Mouse (Mus musculus) spleen, postnatal 10 days (tissue): ENCODE results near the gene Lrrc4.
A peak's percentile ranks its signal among the peaks of the same experiment; 100 is the strongest.

Experiments used
- DNase-seq, 2 experiments: peaks; one replicate each; pipeline ENCODE4 v3.0.0; 2021 to 2022; ENCODE audit warnings: low spot score in 2 of 2

Lrrc4 gene

DNA sequence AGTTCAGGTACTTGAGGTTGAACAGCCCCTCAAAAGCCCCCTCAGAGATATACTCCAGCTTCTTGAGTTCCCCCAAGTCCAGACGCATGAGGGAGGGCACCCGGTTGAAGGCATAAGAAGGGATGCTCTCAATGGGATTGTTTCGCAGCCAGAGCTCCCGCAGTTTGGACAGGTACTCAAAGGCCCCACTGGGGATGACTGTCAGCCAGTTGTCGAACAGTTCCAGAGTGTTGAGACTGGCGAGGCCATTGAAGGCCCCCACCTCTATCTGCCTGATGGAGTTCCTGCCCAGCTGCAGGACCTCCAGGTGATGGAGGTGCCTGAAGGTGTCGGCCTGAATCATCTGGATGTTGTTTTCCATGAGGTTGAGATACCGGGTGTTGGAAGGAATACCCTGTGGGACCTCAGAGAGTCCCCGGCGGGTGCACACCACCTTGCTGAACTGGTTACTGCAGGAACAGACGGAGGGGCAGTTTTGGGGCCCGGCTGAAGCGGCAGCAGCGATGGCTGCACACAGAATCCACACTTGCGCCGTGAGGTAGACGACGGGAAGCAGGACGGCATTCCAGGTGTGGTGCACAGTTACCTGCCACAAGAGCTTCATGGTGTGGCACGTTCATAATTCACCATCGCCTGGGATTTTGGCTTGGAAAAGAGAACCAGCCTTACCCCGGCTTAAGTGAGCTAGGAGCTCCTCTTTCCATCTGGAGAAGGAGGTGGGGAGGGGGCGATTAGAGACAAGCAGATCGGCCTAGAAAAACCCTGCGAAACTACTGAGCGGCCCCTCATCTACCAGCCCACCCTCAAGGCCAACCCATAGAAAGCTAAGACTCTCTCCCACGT is at the start of gene Lrrc4:
Gene Lrrc4 (minus strand): TSS at position 737 of the 843 bp plus-strand sequence.
- DNase-seq, result no peak

DNA sequence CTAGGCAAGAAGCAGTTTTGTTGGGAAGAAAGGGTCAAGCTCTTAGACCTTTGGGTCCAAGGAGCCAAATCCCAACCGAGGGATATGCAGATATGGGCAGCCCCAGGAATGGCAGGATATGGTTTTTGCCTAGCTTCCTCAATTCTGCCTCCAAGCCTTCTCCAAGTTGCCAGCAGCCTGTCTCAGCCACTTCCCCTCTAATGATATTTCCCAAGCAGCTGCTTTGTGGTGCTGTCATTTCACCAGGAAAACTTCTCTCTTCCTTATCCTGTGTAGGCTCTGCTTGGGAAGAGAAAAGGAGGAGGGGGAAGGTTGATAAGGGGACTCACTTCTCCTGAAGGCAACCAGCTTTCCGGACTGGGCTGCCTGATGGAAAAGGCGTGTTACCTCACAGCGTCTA is 49.4 kb upstream of the Lrrc4 start:
- DNase-seq, result no peak

DNA sequence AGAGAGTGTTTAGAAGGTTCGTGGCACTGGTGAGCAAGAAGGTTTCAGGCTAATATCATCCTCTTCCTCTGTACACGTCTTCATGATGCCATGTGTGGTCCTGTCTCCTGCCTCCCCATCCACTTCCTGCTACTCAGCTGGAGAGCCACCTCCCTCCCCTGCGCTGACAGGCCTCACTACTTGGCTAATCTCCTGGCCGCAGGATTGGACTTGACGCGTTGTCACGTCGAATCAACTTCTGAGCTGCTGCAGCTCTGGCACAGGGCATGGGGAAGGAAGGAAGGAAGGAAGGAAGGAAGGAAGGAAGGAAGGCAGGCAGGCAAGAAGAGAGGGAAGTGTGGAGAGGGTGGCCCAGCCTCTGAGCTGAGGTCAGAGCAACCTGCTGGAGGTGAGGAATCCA is 47.8 kb upstream of the Lrrc4 start:
- no peak for DNase-seq

DNA sequence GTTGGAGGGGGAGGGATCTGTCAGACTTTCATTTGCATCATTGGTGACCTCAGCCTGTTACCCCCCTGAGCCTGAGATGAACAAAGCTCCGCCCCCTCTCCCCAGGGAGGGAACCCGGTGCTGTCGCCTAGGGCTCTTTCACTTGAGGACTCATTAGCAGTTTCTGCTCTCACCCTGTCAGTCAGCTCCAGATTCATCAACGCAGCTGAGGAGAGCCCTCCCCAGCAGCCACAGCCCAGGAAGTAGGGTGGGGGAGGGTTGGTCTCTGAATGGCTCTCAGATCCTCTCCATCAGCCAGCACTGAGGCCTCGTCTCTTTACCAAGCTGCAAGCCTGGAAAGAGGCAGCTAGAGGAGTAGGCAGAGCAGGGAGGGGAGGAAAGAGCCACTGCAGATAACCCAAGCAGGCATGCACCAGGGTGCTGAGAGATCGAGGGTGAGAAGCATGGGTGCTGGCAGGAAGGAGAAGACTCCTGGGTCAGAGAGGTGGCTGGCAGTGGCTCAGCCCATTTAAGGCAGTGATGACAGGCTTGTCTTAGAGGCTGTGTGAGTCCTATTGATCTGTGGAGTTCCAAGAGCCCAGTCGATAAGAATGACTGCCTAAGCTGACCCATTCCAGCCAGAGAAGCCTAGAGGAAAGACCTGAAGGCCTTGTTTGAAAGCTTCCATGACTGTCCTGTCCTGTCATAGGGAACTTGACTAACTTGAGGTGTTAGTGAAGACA is 46.6 kb upstream of the Lrrc4 start:
- DNase-seq, result peak in 1 of 2 experiments; percentile 25

DNA sequence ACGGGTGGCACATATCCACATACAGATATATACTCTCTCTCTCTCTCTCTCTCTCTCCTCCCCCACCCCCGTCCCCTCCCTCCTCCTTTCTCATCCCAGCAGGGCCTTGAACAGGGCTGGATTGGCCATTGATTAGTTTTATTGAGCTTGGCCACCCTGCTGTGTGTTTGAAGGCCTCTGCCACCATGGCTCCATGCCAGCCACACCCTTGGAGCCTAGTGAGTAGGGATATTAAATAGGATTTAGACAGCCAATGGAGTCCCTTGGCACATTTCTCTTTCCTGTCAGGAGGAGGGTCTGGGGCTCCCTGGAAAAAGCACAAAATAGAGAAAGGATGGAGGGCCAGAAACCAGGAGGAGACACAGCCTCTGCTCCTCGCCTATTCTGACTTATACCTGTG is 44.9 kb upstream of the Lrrc4 start:
- no peak for DNase-seq

DNA sequence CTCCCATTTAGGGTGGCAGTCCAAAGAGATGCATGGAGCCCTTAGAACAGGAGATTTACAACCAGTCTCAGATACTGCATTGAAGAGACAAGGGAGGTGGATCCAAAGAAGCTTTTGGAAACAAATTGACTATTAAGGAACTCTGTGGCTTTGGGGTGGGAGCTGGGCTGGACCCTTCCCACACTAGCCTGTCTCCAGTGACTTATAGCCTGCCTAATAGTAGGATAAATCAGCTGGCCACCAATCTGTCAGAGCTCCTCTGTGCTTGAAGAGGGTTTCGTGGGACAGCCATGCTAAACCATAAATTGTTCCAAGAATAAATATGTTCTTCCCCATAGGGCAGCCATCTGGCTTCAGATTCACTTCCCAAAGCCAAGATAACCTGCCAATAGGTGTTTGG is 43.8 kb upstream of the Lrrc4 start:
- no peak for DNase-seq

DNA sequence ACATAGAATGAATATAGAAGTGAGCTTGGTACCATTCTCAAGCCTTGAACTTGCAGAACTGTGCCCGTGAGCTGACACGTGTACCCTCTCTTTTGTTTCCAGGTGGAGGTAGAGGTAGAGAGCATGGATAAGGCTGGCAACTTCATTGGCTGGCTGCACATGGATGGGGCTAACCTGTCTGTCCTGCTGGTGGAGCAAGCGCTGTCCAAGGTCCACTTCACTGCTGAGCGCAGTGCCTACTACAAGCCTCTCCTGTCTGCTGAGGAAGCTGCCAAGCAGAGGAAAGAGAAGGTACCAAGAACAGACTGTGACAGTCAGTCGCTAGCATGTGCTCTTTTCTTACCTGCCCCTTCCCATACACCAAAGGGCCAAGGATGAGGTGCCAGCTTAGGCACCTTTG is 43.2 kb upstream of the Lrrc4 start:
- DNase-seq, result no peak

DNA sequence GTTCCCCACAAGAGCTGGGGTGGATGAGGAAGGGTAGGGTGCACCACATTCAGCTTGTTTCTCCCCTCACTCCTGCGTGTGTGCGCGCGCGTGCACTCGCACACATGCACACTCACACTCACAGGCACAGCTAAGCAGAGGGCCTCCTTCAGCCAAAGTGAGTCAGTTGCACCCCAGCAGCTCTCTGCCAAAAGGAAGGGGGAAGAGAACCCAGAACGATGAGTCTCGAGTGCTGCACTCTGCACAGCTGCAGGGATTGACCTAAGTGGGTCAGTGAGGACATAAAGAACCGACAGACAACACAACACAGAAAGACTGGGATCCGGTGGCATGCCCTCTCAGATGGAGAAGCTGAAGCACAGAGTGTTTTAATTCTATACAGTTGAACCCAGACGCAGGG is 42.5 kb upstream of the Lrrc4 start:
- DNase-seq, result no peak

DNA sequence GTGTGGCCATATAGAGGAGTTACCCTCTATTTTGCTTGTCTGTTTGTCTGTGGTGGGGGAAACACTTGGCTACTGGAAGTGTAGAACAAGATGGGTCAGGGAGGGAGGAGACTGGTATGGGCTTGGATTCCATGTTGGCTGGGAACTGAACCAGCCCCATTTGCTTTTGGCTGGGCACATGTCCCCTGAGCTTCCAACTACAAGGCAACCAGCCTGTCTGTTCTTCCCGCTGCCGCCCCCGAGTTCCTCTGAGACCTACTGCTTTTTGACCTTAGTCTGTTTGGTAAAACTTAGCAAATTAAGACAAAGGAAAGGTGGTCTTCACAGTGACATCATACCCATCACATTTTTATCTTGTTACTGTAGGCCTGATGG is 40.9 kb upstream of the Lrrc4 start:
- DNase-seq, result no peak

DNA sequence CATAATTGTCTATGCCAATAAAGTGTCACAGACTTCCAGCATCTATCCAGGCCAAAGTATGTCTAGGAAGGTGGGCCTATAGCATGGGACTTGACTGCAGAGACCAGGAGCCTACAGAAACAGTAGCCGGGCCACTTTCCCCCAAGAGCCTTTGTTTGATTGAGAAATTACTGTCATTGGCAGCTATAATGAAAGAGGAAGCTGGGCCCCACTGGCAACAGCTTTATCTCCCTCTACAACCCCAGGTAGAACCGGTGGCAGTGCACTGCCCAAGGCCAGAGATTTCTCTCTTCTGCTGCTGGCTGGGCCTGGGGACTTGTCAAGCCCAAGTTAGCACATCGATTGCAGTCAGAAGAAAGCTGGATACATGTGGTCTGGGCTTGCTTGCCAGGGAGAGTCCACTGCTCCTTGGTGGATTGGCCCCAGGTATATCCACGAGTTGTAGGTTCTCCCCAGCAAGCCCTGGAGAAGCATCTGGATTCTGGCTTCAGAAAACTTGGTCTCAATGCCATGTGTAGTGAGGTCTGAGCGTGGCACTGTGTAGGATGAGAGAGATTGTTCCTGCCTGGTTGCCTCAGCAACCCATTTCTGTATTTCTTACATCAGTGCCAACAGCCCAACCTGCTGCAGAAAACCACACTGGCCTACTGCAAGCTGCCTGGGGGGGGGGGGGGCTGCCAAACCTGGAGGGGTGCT is 40.3 kb upstream of the Lrrc4 start:
- DNase-seq, result no peak

DNA sequence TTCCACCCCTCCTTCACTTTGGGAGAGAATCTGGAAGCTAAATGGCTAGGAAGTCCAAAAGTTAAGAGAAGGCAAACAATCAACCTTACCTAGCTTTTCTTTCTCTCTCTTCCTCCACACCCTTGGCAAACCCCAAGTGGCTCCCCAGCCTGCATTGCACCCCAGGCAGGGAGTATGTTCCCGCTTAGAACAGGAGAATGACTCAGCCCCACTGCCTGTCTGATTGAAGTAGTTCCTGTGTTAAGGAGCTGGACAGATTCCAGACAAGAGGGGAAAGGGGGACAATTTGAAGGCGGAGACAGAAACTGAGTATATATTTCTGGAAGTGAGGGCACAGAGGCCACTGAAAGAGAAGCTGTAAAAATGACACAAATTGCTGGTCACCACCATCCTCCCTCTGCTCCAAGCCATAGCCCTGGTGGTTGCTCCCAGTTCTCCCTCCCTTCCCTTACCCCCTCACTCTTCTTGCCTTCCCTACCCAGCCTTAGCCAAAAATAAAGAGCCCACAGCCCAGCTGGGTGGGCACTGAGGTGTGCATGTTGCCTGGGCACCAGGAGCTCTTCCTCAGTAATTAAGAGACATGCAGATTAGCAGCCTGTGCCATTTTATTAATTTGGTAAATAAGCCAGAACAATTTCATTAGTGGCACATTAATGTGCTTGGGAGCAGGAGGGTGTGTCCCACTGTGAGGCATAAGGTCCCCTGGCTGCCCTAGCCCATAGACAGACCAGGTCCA is 36.1 kb upstream of the Lrrc4 start:
- no peak for DNase-seq

DNA sequence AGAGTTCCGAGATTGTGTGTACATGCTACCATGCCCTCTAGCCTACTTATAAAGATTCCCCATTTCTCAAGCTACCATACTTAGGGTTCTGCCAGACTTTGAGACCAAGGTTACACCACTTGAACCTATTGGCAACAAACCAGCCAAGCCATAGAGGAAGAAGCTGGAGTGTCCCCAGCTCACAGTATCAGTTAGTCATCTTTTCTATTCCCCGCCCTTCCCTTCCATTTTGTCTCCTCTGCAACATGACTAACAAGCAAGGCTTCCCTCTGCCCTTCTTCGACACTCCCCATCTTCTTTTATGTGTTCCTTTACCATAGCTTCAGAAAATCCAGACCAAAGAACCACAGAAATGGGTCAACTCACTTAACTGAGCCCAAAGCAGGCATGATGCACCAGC is 34.7 kb upstream of the Lrrc4 start:
- DNase-seq, result no peak

DNA sequence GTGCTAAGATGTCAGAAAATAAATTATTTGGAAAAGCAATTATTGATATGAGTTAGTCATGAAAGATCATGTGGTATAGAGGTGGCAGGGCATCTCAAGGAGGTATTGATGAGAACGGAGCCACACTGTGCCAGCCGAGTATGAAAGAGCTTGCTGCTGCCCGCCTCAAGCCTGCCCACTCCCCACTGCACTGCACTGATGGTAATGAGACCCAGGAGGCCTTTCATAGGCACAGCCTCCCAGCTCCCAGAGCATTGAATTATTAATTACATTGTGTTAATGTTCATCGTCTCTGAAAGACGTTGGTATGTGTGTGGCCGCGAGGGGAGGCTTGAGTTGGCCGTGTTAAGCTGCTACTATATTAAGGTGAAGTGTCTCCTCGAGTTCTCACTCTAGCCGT is 33.6 kb upstream of the Lrrc4 start:
- no peak for DNase-seq

DNA sequence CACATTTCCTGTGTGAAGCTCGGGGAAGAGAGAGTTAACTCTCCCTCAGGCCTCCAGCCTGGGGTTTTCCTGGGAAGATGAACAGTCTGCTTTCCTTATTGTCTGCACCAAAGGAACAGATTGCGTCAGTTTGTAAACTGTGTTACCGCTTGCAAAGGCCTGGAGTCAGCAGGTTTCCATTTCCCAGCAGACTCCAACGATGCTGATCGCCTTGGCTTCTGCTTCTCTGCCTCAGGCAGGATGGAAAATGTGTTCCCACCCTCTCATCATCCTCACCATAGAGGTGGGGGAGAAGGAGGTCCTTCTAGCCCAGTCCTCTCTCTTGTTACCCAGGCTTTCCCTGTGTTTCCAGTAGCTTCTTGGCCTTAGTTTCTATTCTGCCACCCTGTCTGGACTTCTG is 33.1 kb upstream of the Lrrc4 start:
- DNase-seq, result no peak

DNA sequence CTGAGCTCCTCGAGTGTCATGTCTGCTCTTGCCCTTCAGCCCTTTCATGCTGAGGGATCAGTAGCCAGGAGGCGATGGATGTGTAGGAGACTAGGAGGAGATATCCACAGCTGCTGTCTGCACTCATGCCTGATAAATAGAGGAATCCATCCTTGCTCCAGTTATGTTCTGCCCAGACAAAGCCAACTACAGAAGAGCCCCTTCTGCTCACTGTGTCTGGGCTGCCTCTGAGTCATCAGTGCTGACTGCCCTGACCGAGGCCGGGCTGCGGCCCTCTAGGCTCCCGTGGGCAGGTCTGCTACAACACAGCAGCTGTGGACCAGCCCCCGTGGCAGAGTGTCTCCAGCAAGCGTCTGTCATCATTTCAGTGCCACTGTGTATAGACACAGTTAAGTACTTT is 30.8 kb upstream of the Lrrc4 start:
- DNase-seq, result no peak

DNA sequence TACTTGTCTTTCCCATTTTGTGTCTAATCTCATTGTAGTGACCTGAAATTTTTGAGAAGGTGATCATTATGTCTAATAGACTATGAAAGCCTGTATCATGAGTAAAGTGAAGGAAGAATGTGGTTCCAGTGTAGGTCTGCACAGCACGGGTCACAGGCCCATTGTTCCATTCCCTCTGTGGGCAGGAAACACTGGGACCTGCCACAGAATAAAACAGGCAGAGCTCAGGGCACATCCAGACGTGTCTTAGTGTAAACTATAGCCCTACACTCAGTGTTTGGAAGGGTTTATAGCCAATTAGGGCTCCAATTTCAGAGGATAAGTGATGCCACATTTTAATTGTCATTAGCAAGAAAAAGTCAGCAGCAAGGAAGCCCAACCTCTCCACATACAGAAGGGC is 29.4 kb upstream of the Lrrc4 start:
- no peak for DNase-seq

DNA sequence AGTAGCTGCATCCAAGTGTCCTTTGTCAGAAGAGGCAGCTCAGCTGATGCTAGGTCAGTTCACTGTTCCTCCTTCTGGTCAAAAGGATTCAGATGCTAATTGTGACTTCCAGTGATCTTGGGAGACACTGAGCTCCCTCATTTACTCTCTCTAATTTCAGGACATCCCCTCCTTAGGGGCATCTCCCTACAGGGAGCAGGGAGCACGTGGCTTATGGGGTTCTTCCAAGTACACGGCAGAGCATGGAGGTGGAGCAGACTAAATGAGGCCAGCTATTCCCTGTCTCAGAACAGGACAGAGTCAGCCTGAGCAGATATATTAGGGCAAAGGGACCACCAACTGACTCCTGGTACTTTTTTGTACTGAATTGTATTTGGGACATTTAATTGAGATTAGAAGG is 28.9 kb upstream of the Lrrc4 start:
- DNase-seq, result no peak

DNA sequence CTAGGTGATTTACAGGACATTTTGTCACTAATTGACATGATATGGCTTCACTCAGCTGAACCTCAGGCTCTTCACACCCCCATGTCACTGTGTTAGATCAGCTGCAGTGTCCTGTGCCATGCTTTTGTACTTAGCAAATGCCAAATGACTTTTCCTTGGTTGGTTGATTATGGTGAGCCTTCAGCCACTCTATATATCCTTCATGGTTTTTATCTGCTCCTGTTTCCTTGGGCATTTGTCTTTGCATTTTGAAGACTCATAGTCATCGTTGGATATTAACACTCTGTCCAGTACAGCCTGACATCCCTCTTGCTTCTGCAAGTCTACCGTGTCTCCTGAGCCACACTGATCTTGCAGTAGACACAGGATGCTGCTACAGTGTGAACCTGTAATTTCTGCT is 27.5 kb upstream of the Lrrc4 start:
- no peak for DNase-seq

DNA sequence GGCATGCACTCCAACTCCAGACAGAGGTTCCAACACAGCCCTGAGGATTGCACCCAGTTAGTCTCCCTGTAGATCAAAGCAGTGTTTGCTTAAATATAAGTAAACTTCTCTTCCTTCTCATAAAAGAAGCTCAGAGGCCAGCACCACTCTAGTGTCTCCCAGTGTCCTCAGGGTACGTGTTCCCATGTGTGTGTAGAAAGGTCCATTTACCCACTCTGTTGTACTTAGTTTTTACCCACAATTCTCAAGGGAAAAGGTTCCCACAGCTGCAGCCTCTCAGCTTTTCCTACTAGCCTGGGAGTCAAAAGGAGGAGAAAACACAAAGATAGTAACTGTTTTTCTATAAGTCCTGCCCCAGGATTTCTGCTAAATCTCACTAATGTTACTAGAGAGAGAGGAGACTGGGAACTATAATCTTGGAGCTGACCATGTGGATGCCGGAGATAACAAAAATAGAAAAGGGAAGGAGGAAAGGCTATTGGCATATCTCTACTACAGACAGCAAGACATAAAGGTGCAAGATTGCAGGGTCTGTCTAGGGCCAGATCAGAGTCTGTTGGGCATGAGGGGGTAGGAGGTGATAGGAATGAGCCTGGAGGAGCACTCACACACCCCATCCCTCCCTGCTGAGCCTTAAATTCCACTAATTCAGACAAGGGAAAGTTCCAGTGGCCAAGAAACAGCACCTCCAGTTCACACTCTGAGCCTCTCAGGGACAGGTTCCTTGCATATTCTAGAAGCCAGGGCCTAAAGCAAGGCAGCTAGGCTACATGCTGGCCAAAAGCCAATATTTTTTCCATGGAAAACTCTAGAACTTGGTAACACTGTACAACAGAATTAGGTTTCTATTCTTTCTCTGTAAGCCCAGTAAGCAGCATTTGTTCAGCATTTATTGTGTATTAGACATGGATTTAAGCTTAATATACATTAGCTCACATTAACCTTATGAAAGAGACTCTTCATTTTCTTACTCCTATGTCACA is 25.9 kb upstream of the Lrrc4 start:
- DNase-seq, result no peak

DNA sequence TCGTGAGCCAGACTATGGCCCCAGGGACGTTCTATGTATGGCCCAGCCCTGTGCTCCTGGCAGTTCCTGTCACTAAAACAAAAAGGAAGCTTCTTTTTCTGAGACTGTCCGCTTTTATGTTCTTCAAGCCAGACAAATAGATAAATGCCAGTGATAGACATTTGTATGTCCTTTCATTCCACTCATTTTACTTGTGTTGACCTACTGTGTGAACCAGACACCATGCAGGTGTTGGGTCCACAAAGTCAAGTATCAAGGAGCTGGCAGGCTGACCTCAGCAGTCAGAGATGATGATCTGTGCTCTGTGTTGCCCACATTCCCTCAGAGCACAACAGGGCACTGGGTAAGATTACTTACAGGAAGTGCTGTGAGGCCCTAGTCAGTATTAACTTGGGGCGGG is 25.2 kb upstream of the Lrrc4 start:
- DNase-seq, result no peak

DNA sequence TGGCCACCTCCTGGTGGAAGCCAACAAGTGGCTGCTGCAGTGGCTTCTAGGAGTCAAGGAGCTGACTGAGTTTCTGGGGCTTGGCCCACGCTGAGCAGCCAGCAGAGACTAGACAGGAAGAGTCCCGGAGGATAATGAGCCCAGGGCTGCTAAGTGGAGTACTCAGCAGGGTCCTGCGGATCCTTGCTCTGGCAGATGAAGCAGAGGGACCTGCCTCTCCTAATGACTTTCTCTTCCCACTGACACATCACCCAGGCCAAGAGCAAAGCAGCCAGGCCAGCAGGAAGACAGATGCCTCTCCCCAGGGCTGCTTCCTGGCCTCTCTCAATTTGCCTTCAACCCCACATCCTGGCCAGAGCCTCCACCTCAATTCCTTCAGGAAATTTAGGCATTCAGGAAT is 23.9 kb upstream of the Lrrc4 start:
- no peak for DNase-seq
